Mouse (Mus musculus) cerebellum, adult 9-10 months (tissue): ENCODE results near the gene H2-DMb2.
"Not testable (repeated sequence)": the region's sequence is repeated elsewhere in the genome, so short reads cannot be mapped to it uniquely, and the experiment has no call there.

Experiments
- DNase-seq: peaks from one replicate; pipeline ENCODE4 v3.0.0; 2022

The H2-DMb2 gene

GRCm38 (mm10) chr17:34137601-34138000 lies 5.5 kb upstream of the H2-DMb2 start:
- peak; percentile 17 for DNase-seq

DNA sequence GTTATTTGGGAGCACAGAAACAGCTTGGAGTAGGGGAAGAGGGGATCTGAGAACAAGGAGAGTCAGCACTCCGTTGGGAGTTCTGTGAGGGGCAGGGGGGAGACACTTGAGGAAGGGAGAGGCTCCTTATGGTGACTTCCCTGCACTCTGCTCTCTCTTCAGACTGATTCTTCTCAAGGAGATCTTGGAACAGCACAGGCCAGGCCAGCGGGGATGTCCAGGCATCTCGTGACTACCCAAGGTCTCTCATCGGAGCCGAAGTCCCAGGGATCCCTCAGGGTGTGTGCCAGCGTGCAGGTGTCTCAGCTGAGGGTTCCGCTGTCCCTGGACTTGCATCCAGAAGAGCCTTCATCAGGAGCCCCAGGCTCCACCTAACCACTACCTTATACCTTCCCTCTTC lies 4.5 kb upstream of the H2-DMb2 start:
- DNase-seq, result no peak

DNA sequence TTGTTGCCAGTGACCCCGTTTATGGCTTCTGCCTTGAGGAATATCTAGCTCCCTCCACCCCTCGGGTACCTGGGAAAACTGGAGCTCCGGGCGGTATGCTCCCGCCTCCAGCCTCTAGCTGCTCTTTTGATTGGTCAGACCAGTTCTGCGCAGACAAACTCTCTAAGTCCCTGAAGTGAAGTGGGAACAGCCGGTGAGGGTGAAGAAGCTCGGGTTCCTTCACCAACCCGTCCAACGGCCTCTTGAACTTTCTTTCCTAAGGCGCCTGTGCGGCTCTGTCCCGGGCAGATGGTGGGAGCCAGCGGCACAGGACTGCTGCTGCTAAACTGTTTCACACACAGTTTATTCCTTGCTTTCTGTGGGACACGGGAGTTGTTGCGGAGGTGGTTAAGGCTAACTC lies 3.7 kb upstream of the H2-DMb2 start:
- no peak for DNase-seq

GRCm38 (mm10) chr17:34140240-34140639 lies 2.9 kb upstream of the H2-DMb2 start:
- DNase-seq, result no peak

DNA sequence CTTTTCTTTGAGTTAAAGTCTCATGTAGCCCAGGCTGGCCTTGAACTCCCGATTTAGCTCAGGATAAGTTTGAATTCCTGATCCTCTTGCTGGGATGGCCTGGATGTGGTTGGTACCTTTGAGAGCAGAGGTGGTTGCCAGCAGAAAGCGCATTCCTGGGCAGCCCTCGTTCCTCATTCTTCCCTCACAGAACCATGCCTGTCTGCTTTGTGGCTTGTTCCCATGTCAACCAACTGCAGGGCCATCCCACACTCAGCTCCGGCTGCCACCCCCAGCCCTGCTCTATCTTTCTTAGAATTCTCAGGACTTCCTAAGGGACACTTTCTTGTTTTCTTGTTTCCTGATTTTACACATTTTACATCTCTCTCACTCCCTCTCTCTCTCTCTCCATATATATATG lies 1.7 kb upstream of the H2-DMb2 start:
- no peak for DNase-seq

- DNase-seq, result no peak
These were observed 574 bp upstream of the H2-DMb2 start for GRCm38 (mm10) chr17:34142456-34143010.

DNA sequence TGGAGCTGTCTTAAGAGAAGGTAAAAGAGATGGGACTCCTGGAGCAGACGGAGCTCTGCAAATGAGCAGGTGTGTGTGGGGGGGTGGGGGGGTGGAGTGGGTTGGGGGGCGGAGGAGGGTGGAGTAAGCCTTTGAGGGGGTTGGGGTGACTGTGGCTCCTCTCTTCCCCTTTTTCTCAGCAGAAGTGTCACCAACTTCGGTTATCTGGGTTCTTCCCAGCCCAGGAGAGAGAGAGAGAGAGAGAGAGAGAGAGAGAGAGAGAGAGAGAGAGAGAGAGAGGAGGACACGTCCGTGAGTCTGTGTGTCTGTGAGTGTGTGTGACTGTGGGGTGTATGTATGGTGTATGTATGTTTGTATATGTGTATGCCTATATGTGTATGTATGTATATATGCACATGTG lies 354 bp downstream of the H2-DMb2 start:
- DNase-seq, result no peak

DNA sequence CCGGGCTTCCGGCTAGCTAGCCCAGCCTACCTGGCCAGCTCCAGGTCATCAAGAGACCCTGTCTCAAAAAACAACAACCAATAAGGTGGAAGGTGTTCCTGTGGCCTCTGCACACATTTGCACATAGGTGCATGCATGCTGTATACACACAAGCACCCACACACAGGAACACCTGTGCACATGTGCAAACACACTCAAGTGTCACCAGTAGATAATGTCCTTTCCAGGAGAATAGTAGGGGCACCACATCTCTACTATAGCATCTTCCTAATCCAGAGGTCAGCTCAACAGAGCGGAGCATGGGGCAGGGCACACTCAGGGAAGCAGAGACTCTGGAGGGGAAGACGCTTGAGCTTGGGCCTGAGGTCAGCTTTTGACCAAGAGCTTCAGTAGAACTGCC lies 1.1 kb downstream of the H2-DMb2 start:
- DNase-seq, result not testable (repeated sequence)

DNA sequence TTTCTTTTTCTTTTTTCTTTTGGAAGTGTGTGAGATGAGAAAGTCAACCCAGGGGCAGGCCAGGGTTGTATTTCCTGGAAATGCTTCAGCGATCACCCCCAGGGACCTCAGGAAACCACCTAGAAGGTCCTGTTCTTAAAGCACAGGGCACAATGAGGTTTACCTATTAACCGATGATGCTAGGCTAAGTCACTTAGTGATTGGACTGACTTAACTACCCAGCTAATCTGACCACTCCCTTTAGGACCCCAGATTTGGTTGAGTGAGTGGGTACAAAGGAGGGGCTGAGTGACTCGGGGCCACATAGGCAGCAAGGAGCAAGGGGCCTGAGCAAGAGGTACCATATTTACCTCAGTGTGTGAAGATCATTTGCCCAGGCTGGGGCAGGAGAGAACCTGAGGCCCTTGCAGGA lies 1.9 kb downstream of the H2-DMb2 start:
- no peak for DNase-seq

DNA sequence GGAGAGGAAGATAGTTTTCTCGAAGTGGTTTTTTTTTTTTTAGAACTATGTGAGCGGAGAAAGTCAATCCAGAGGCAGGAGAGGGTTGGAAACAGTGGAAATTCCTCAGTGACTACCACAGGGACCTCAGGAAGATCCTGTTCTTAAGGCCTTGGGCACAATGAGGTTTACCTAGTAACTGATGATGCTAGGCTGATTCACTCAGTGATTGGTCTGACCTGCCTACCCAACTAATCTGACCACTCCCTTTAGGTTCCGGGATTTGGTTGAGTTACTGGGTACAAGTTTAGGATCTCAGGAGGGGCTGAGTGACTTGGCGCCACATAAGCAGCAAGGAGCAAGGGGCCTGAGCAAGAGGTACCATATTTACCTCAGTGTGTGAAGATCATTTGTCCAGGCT lies 9.8 kb downstream of the H2-DMb2 start, which contains the start of gene H2-DMb1:
Gene H2-DMb1, plus strand, starts transcription at position 150 of the 400 bp plus-strand sequence.
- DNase-seq, result peak; percentile 26

- no peak for DNase-seq
These were observed 12.4 kb downstream of the H2-DMb2 start for GRCm38 (mm10) chr17:34155534-34155933.

DNA sequence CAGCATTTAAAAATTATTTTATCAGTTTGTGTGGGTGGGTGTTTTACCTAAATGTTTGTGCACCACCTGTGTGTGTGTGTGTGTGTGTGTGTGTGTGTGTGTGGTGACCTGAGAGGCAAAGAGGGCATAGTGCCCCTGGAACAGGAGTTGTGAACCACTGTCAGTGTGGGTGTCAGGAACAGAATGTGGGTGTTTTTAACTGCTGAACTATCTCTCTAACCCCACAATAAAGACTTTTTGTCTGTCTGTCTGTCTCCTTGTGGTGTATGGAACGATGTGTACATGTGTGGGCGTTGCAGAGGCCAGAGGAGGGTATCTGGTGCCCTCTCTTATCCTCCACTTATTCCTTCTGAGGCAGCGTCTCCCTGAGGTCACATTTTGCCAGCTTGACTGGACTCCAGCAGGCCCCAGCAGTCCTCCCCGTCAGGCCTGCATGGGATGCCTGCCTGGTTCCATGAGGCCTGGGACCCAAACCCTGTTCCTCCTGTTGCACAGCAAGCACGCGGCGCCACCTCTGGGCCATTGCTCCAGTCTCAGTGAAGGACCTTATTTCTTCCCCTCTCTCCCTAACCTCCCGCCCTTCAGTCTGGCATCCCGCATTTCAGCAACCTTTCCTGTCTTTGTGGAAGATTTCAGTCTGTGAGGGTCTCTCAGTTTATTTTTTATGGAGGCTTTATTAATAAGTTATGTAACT lies 21.2 kb downstream of the H2-DMb2 start:
- DNase-seq, result no peak

- DNase-seq, result no peak
These were observed 22.1 kb downstream of the H2-DMb2 start for GRCm38 (mm10) chr17:34165033-34165730.

DNA sequence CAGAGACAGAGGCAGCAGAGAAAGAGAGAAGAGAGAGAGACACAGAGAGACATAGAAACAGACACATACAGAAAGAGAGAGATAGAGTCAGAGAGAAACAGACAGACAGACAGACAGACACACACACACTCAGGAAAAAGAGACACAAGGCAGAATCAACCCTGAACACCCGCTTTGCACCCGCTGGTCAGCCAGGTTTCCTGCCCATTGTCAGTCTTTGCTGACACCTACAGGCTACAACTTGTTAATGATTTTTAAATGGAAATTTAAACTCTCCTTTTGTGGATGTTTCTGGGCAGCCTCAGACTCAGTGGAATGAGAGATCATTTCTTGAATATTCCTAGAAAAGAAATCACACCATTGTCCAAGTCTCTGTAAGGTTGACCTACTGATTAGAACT lies 26.2 kb downstream of the H2-DMb2 start:
- peak; percentile 20 for DNase-seq

DNA sequence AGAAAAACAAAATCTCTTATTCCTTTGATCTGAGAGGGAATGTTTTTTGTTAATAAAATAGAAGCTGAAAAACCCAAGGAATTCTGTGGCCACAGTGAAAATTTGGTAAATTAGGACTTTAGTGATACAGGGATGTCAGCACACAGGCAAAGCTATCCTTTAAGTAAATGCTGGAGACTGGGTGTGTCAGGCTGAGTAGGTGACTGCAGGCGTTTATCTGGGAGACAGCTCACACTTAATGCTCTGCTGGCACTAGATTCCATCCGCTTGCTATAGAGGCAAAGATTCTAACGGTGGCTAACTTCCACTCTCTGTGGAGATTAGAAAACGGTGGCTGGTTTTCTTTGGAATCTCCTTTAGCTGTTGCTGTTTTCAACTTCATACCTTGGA lies 27.4 kb downstream of the H2-DMb2 start:
- no peak for DNase-seq

DNA sequence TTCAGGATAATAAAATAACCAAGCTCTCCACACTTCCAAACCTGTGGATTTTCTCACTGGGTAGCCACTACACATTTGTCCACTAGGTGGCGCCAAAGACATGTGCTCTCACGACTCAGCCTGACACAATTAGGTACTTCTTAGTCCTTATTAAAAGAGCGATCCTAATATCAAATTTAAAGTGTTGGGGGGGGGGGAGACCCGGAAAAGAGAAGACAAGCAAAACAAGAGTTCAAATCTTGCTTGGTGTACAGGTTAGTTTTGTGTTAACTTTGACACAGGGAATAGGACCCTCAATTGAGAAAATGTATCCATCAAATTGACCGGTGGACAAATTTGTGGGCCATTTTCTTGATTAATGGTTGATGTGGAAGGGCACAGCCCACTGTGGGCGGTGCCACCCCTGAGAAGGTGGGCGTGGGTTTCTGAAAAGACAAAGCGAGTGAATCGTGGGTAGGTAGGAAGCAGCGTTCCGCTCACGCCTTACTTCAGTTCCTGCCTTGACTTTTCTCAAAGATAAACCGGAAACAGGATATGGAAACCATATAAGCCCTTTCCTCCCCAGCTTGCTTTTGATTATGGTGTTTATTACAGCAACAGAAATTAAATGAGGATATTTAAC lies 27.9 kb downstream of the H2-DMb2 start:
- peak; percentile 76 for DNase-seq

DNA sequence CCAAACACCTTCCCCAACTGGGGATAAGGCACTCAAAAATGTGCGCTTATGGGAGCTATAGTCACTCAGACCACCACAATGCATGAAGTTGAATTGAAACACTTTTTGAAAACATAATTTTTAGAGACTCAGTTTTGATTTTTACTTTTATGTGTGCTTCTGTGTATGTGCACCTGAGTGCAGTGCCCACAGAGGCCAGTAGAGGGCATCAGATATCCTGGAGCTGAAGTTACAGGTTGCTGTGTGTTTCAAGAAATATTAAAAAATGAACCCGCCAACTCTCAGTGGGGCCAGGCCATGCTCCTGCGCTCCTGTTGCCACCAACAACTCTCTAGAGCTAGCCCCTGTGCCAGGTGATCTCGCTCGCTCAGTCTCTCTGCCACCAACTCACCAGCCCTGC lies 29.4 kb downstream of the H2-DMb2 start:
- DNase-seq, result no peak

GRCm38 (mm10) chr17:34174075-34174474 lies 31.0 kb downstream of the H2-DMb2 start:
- DNase-seq, result no peak

DNA sequence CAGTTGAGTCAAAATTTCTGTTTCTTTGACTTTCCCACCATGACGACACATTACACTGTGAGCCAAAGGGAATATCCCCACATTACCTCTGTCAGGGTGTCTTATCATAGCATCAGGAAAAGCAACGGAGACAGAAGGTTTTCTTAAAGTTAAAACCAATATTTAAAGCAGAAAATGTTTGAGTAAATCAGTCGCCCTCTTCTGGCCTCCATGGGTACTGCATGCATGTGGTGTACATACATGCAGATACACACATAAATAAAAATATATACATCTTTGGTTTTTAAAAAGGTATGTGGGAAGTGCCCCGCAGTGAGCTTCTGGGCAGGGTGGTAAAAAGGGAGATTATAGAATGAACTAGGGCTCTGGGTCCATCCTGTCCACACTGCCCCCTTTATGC lies 34.1 kb downstream of the H2-DMb2 start:
- no peak for DNase-seq

GRCm38 (mm10) chr17:34179019-34179418 lies 35.9 kb downstream of the H2-DMb2 start:
- no peak for DNase-seq

- no peak for DNase-seq
These were observed 37.1 kb downstream of the H2-DMb2 start for GRCm38 (mm10) chr17:34179913-34180859.

DNA sequence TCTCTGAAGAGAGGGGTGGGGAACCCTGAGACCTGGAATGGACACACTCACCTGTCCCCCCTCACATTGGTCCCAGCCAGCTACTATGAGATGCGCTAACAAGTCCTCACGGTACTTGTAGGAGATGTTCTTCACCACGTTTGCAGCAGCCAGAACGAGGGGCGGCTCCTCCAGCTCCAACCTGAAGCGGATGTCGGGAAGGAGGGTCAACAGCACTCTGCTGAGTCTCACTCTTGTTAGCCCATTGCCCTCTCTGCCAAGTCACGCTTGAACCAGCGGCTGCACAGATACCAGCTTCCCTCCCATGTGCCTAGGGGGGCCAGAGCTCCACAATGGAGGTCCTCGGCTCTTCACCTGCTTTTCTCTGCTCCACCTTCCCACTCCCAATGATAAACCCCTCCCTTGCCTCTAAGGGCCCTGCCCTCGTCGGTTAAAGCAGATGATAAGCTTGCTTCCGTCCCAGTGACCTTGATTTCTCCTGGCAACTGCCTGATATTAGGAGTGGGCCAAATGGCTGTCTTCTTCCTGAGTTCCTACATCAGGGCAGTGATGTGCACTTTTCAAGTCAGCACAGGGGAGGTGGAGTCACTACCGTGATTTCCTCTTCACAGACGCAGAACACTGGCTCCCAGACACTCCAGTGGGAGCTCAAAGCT lies 40.6 kb downstream of the H2-DMb2 start:
- DNase-seq, result no peak
